Mouse (Mus musculus) kidney, embryonic 16.5 days (tissue): ENCODE data around the gene Nr5a1. TPM values are rescaled to one million over a fixed set of nuclear protein-coding genes. Genes with fewer than 3 reads are reported as not detected.

Experiments
- ATAC-seq: fragments of 200-750 bp; cut with Nextera tagmentation; 2 replicates; pipeline ENCODE4 v1.8.0; 2017; ENCODE audit warnings: moderate TSS enrichment; ENCODE audit not compliant: low FRiP score, low TSS enrichment
- H3K27ac ChIP-seq: fragments of 300-500 bp; sonication (generic); 2 replicates; pipeline ENCODE4 v1.5.1; 2014; ENCODE audit warnings: low read length
- H3K27me3 ChIP-seq: fragments of 300-500 bp; sonication (generic); 2 replicates; pipeline ENCODE4 v1.6.1; 2014; ENCODE audit warnings: low read length, control low read depth, mixed read lengths; ENCODE audit not compliant: insufficient read depth
- H3K36me3 ChIP-seq: fragments of 300-500 bp; sonication (generic); 2 replicates; pipeline ENCODE4 v1.6.1; 2014; ENCODE audit warnings: low read length, control low read depth, mixed read lengths; ENCODE audit not compliant: insufficient read depth
- H3K4me1 ChIP-seq: fragments of 300-500 bp; sonication (generic); 2 replicates; pipeline ENCODE4 v1.6.1; 2014; ENCODE audit warnings: low read length, control low read depth, mixed read lengths; ENCODE audit not compliant: insufficient read depth
- H3K4me2 ChIP-seq: fragments of 300-500 bp; sonication (generic); replicated peaks from 2 replicates; pipeline ENCODE4 v1.6.1; 2014; ENCODE audit warnings: low read depth, low read length
- H3K4me3 ChIP-seq: fragments of 300-500 bp; sonication (generic); 2 replicates; pipeline ENCODE4 v1.5.1; 2014; ENCODE audit warnings: mild to moderate bottlenecking, low read length
- H3K9ac ChIP-seq: fragments of 300-500 bp; sonication (generic); replicated peaks from 2 replicates; pipeline ENCODE4 v1.6.1; 2014; ENCODE audit warnings: low read length
- H3K9me3 ChIP-seq: fragments of 300-500 bp; sonication (generic); 2 replicates; pipeline ENCODE4 v1.6.1; 2016; ENCODE audit warnings: low read length, control low read depth
- WGBS: fragments of 180-500 bp; shearing (Covaris S2); extraction: QIAGEN DNeasy Blood & Tissue Kit; methylation state at CpG from one replicate; pipeline ENCODE4 v1.1.7; 2014; 5-methylcytosine and 5-hydroxymethylcytosine counted together
- polyA plus RNA-seq: library from polyadenylated mRNA; unstranded; fragments of >200 nt; fragmentation: Nextera tagmentation; extraction: Ambion mirVana; gene quantifications from 2 replicates; pipeline ENCODE4 v1.2.1, GENCODE M21; 2015

Nr5a1 gene
- polyA plus RNA-seq, 1 experiment from 2014 or later: 4.0 TPM

DNA sequence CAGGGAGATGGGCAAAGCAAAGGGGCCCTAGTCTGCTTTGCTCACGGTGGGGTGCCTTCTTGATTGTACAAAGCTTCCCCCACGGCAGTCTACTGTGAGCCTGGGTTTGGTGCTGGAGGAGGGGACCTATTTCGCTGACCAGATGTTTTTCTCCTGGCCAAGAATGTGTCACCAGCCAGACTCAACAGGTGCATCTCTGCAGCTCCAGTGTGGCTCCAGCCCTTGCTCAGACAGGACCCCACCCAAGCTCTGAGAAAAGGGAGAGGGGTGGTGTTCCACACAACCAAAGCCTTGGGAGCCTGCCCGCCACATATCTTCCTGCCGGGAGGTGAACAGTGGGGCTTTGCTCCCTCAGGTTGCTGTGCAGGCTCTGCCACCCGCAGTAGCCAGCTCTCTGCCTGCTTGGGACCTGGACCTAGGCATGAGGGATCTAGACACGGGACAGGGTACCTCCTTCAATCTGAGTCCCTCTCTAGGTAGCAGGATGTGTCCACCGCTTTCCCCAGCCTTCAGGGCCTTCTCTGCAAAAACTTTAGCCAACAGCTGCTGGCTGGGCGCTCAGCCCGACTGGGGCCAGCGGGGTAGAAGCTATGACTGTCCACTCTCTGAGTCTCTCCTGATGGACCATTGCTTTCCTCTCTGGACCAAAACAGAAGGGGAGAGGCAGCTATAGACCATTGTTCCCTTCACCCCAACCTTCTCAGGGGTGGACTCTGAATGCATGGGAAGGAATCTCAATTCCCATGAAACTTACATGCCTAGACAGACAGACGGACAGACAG is 5.2 kb downstream of the Nr5a1 start:
- Histone ChIP-seq H3K9ac (no peak overlapping the region), H3K9me3 (no peaks in the 10 kb centered on the region), H3K4me3 (no peak overlapping the region), H3K27me3 (peaks cover 95% of the 10 kb centered on the region), H3K27ac (no peak overlapping the region), H3K4me1 (peaks cover 22% of the 10 kb centered on the region), H3K36me3 (no peaks in the 10 kb centered on the region), H3K4me2 (no peak overlapping the region)
- 27% methylated on average over 12 of the region's 12 CpGs for WGBS
- ATAC-seq: no peak

DNA sequence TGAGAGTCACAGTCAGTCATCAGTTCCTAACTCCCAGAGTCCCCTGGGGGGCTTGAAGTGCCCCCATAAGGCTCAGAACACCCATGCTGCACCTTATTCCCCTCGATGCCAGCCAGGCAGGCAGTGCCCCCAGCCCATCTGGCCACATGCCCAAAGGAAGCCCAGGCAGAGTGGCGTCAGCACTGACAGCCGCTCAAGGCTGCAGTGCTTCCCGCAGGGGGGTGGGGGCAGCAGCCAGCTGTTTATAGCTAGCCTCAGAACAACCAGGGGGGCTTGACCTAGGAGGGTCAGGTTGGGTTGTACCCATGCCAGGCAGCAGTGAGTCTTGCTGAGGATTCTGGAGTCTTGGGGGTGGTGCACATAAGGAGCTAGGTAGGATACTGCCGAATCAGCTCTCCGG is 7.7 kb downstream of the Nr5a1 start:
- no peak overlapping the region for H3K4me3 ChIP-seq
- 35% methylated on average over 6 of the region's 6 CpGs for WGBS
- H3K9me3 ChIP-seq: no peaks in the 10 kb centered on the region
- no peak overlapping the region for H3K27ac ChIP-seq
- H3K36me3 ChIP-seq: no peaks in the 10 kb centered on the region
- no peak overlapping the region for H3K4me2 ChIP-seq
- ATAC-seq: no peak
- H3K27me3 ChIP-seq: peaks cover 74% of the 10 kb centered on the region
- peaks cover 15% of the 10 kb centered on the region for H3K4me1 ChIP-seq
- H3K9ac ChIP-seq: no peak overlapping the region

DNA sequence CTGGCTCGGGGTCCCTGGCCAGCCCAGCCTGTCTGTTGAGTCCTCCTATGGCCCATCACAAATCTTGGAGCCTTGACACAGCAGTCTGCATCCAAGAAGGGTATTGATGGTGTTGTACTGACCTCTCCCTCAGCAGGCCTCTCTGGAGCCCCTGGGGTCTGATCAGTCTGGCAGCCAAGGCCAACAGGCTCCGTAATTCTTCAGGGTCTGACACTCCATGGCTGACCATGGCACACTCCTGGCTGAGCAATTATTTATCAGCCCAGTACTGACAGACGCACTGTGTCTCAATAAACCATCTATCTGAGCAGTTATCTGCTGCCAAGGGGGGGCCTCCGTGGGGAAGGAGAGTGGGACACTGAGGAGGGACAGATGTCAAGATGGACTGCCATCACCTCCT is 9.3 kb downstream of the Nr5a1 start:
- H3K9me3 ChIP-seq: no peaks in the 10 kb centered on the region
- peaks cover 58% of the 10 kb centered on the region for H3K27me3 ChIP-seq
- H3K4me1 ChIP-seq: peaks cover under 1% of the 10 kb centered on the region
- 44% methylated on average over 4 of the region's 4 CpGs for WGBS
- H3K4me2 ChIP-seq: no peak overlapping the region
- H3K27ac ChIP-seq: no peak overlapping the region
- no peak overlapping the region for H3K9ac ChIP-seq
- H3K36me3 ChIP-seq: no peaks in the 10 kb centered on the region
- ATAC-seq: no peak
- H3K4me3 ChIP-seq: no peak overlapping the region

DNA sequence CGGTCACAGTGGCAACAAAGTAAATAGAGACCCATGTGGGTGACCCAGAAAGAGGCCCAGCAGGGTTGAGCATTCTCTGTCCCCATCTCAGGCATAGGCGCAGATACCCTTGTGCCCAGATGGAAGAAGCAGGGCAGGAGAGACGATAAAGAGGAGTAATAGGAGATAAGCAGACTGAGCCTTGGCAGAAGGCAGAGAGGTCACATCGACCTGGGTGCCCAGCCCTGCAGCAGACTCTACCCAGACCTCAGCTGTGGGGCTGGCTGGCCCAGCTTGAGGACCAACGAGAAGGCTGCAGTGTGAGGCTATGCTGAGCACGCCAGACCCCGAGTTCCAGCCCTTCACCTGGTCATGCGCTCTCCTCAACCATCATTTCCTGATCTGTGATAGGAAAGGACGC is 10.0 kb downstream of the Nr5a1 start:
- no peak for ATAC-seq
- H3K4me2 ChIP-seq: no peak overlapping the region
- H3K4me1 ChIP-seq: no peaks in the 10 kb centered on the region
- no peak overlapping the region for H3K9ac ChIP-seq
- no peaks in the 10 kb centered on the region for H3K36me3 ChIP-seq
- H3K9me3 ChIP-seq: no peaks in the 10 kb centered on the region
- peaks cover 51% of the 10 kb centered on the region for H3K27me3 ChIP-seq
- H3K27ac ChIP-seq: no peak overlapping the region
- no peak overlapping the region for H3K4me3 ChIP-seq
- WGBS: 81% methylated on average over 9 of the region's 9 CpGs

DNA sequence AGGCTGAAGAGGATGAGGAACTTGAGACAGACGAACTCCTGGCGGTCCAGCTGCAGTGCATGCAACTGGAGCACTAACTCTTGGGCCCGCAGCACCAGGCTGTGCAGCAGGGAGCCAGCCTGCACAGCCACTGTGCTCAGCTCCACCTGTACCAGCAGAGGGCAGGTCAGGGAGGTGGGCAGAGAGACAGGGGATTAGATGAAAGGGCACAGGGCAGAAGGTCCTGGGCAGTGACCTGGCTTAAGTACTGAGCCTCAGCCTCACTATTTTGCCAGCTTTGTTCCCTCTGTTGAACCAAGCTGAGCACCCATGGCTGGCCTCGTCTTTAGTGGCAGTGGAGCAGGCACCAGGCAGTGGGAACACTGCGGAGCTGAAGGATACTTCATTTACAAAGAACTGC is 14.2 kb downstream of the Nr5a1 start:
- 67% methylated on average over 5 of the region's 5 CpGs for WGBS
- Histone ChIP-seq H3K27ac (no peak overlapping the region), H3K9ac (no peak overlapping the region), H3K4me2 (no peak overlapping the region), H3K36me3 (no peaks in the 10 kb centered on the region), H3K4me3 (no peak overlapping the region), H3K27me3 (peaks cover 10% of the 10 kb centered on the region), H3K9me3 (no peaks in the 10 kb centered on the region), H3K4me1 (no peaks in the 10 kb centered on the region)
- ATAC-seq: 0 out of 2 replicates have a peak, but pooled peaks have one; percentile 36

DNA sequence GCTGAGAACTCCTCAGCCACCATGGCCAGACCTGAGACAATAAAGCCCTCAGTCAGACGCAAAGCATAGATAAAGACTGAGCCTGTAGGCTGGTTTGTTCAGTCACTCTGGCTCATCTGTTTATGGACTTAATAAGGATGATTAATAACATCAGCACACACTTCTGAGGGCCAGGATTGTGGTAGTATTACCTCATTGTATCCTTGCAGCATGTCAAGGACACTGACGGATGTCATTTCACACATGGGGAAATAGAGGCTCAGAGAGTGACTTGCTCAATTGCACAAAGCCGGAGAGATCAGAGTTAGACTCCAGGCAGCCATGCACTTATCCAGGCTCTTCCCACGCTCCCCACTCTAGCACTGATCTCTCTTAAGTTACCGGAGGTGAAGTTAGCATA is 15.7 kb downstream of the Nr5a1 start:
- no peaks in the 10 kb centered on the region for H3K4me1 ChIP-seq
- ATAC-seq: no peak

DNA sequence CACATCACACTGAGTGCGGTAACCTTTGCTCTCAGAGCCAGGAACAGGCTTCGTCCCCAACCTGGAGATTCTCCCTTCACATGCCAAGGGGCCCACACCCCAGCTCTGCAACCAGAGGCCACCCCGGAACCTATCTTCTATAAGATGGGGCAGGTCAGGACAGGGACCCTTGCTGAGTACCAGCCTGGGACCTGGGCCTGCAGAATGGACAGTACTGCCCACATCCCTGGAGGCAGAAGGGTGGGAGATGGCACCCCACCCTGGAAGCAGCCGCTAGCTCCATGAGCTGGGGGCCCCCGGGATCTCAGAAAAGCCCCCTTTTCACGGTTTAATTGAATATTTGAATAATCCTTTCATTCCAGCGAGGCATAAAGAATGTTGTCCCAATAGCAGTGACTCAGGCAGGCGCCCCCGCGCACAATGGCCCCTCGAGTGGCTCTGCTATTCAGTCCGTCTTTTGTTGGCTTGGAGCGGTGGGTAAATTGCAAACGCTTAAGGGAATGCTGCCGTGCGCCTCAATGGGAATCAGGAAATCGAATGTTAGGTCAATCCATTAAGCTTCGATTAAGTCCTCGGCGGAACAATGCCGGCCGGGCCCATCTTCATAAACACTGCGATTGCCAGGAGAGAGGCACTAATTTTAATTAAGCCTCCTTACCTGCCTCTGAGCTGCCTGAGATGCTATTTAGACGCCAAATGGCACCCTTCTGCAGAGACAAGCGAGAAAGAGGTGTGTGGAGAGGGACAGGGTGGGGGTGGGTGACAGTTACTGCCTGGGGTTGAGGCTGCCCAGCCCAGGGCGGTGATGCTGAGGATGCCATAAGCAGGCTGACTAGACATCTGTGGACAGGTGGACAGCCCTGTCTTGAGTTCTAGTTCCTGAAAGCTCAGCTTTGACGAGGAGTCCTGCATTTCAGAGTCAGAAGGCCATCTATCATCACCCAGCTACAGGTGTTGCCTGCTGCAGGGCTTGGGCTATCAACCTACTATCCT is 16.9 kb downstream of the Nr5a1 start:
- H3K9me3 ChIP-seq: no peaks in the 10 kb centered on the region
- no peaks in the 10 kb centered on the region for H3K36me3 ChIP-seq
- no peak overlapping the region for H3K4me3 ChIP-seq
- peaks cover 4% of the 10 kb centered on the region; the same call in 1 of the 2 replicates for H3K27me3 ChIP-seq
- no peak overlapping the region for H3K27ac ChIP-seq
- no peaks in the 10 kb centered on the region for H3K4me1 ChIP-seq
- no peak overlapping the region for H3K4me2 ChIP-seq
- no peak overlapping the region for H3K9ac ChIP-seq
- WGBS: 56% methylated on average over 27 of the region's 27 CpGs
- no peak for ATAC-seq

More for the DNA sequence above, 15.7 kb downstream of the Nr5a1 start:
- Histone ChIP-seq H3K9ac (no peak overlapping the region), H3K36me3 (no peaks in the 10 kb centered on the region), H3K27me3 (peaks cover 4% of the 10 kb centered on the region; the same call in 1 of the 2 replicates), H3K27ac (no peak overlapping the region), H3K4me3 (no peak overlapping the region), H3K4me2 (no peak overlapping the region), H3K9me3 (no peaks in the 10 kb centered on the region)
- WGBS: 88% methylated on average over 5 of the region's 5 CpGs

DNA sequence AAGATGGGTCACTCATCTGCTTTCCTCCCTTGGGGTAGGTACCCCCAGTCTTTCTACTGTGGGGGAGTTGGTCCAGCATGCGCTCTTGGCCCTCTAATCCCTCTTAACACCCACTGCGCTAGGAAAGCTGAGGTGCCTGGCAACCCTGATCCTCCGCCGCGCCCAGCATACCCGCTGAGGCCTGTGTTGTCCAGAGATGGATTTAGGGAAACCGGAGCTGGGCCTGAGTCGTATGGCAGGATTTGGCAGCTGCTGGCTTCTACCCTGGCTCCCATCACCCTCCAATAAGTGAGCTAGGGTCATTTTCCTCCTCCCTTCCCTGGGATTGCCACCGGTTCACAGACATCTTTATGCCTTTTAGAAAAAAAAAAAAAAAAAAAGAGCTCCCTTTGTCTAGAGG is 18.6 kb downstream of the Nr5a1 start:
- Histone ChIP-seq H3K36me3 (no peaks in the 10 kb centered on the region), H3K9me3 (no peaks in the 10 kb centered on the region), H3K4me2 (no peak overlapping the region), H3K27me3 (no peaks in the 10 kb centered on the region), H3K9ac (no peak overlapping the region), H3K27ac (no peak overlapping the region), H3K4me3 (no peak overlapping the region), H3K4me1 (no peaks in the 10 kb centered on the region)
- WGBS: 77% methylated on average over 9 of the region's 9 CpGs
- no peak for ATAC-seq

DNA sequence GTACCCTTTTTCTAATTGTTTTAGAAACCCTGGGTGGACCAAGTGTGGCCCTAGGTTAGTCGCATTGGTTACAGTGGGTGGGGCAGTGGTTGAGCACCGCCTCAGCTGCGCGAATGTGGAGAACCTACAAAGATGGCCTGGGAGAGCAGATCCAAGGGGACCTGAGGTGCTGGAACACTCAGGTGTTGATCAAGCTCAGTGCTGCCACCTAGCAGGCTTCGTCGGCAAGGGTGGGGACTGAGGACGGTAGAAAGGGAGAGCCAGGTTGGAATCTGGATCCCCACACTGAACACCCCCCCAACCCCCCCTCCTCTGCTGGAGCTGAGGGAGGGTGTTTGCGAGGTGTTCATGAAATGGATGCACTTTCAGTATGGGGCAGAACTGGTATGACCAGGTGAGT is 22.8 kb downstream of the Nr5a1 start:
- H3K4me2 ChIP-seq: no peak overlapping the region
- H3K4me1 ChIP-seq: peaks cover 5% of the 10 kb centered on the region
- H3K27me3 ChIP-seq: peaks cover 7% of the 10 kb centered on the region; the same call in 1 of the 2 replicates
- ATAC-seq: 0 out of 2 replicates have a peak, but pooled peaks have one; percentile 40
- no peak overlapping the region for H3K4me3 ChIP-seq
- H3K36me3 ChIP-seq: no peaks in the 10 kb centered on the region
- H3K9me3 ChIP-seq: no peaks in the 10 kb centered on the region
- H3K9ac ChIP-seq: no peak overlapping the region
- WGBS: 18% methylated on average over 8 of the region's 8 CpGs
- H3K27ac ChIP-seq: no peak overlapping the region
